ENCODE assay signal across 15 mouse cellular contexts in the genomic region with DNA sequence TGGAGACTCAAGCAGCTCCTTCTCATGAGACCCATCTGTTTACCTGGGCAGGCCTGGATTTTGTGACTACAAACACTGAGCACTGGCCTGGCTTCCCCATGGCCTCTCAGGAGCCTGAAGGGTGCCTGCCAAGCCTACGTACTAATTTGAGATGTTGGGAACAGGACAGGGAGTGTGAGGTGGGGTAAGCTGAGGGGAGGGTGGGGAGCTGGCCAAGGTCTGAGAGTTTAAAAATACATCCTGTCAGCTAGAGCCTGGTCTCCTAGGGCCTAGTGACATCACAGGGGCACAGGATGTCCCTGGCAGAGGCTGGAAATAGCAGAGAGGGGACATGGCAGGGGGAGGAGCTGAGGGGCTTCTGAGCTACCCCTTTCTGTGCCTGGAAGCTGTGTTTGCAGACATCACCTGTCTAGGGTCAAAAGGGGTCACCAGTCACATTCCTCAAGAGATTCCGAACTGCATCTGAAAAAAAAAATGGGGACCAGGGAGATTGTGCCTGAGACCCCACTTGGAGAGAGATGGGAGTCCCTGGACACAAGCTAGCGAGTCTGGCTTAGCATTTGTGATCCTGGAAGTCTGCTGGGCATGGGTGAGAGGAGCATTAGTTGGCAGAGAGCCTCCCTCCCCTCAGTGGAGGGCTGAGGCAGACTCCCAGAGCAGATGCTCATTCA. TPM values are rescaled to one million over a fixed set of nuclear protein-coding genes. Genes with fewer than 3 reads are reported as not detected.
DNase-seq lines count a peak whose midpoint lies in the region; ATAC-seq and TF ChIP-seq lines count a peak whose summit lies in the region.
"Had no signal": no experiment of that assay in that cellular context is flagged by ENCODE, and none has a peak within 500 bp of the region (broad histone marks: within the 10 kb centered on the region; RNA-seq: fewer than 3 reads in every experiment).

No protein-coding gene starts in this region.

- no peak overlapping the region for H3K4me3 ChIP-seq in brown adipose tissue, adult 24 weeks (ENCODE audit: insufficient read depth, low read depth, low read length)
- H3K4me3 ChIP-seq in heart, embryonic 15.5 days, result no peak overlapping the region
- H3K4me3 ChIP-seq in forebrain, embryonic 10.5 days, result no peak overlapping the region
- H3K4me3 ChIP-seq in thymus, adult 2 months (ENCODE audit: control insufficient read depth, insufficient read depth, low read length), result no peak overlapping the region
- H3K4me3 ChIP-seq: embryonic facial prominence, embryonic 13.5 days; limb, embryonic 12.5 days; megakaryocyte, embryonic 14.5 days had no signal

- H3K9me3 ChIP-seq in heart, embryonic 15.5 days (replicated peaks), result no peaks in the 10 kb centered on the region
- no peaks in the 10 kb centered on the region for H3K9me3 ChIP-seq in forebrain, embryonic 10.5 days
- H3K9me3 ChIP-seq: embryonic facial prominence, embryonic 13.5 days; limb, embryonic 12.5 days; megakaryocyte, embryonic 14.5 days had no signal

- H3K27ac ChIP-seq in brown adipose tissue, adult 24 weeks (replicated peaks; ENCODE audit: low read depth, low read length), result peak overlapping the region; percentile 92
- H3K27ac ChIP-seq in heart, embryonic 15.5 days, result peak overlapping the region; percentile 83
- H3K27ac ChIP-seq in forebrain, embryonic 10.5 days, result no peak overlapping the region
- no peak overlapping the region for H3K27ac ChIP-seq in thymus, adult 2 months (ENCODE audit: control insufficient read depth, insufficient read depth, low read length)
- H3K27ac ChIP-seq: embryonic facial prominence, embryonic 13.5 days; limb, embryonic 12.5 days had no signal

- no peak overlapping the region for H3K9ac ChIP-seq in heart, embryonic 15.5 days
- H3K9ac ChIP-seq: limb, embryonic 12.5 days had no signal

- WGBS in heart, embryonic 15.5 days, result 42% methylated on average over 3 of the region's 3 CpGs
- 61% methylated on average over 3 of the region's 3 CpGs for WGBS in forebrain, embryonic 10.5 days
- 96% methylated on average over 3 of the region's 3 CpGs for WGBS in thymus, adult 2 months

- ATAC-seq in heart, embryonic 15.5 days (replicated peaks; ENCODE audit: insufficient number of reproducible peaks, insufficient read depth, low FRiP score, low read depth), result peak; percentile 66
- ATAC-seq: activated CD4-positive, CD25-positive, alpha-beta regulatory T cell, adult 4 months; forebrain, embryonic 16.5 days had no signal

- no peak for TF ChIP-seq CTCF in thymus, adult 2 months (IDR thresholded peaks at IDR 0.05; ENCODE audit: borderline replicate concordance, control insufficient read depth, extremely low read depth, insufficient read depth, low read length, poor library complexity)

- peak; percentile 89 for DNase-seq in gastrocnemius, adult 18-20 months (ENCODE audit: low spot score)
- no peak for DNase-seq in gastrocnemius, postnatal 4 days (ENCODE audit: low spot score in 2 of 2)
- peak; percentile 73 to 87 for DNase-seq in gastrocnemius, adult 8-10 months (ENCODE audit: low spot score in 2 of 2)
- no peak for DNase-seq in forebrain, embryonic 10.5 days (ENCODE audit: extremely low spot score, low spot score)
- DNase-seq in frontal cortex, postnatal 25 days (ENCODE audit: low spot score in 2 of 2), result no peak
- DNase-seq in thymus, adult 2 months, result no peak
- DNase-seq: lung, adult 2 months; thymus, postnatal 36 days had no signal

- peaks cover 6% of the 10 kb centered on the region; the same call in 1 of the 2 replicates for H3K4me1 ChIP-seq in brown adipose tissue, adult 24 weeks (ENCODE audit: control insufficient read depth, insufficient read depth, insufficient read length, low read length)
- peaks cover 69% of the 10 kb centered on the region for H3K4me1 ChIP-seq in heart, embryonic 15.5 days (replicated peaks)
- peaks cover 52% of the 10 kb centered on the region for H3K4me1 ChIP-seq in forebrain, embryonic 10.5 days
- peaks cover 13% of the 10 kb centered on the region for H3K4me1 ChIP-seq in thymus, adult 2 months (replicated peaks; ENCODE audit: control insufficient read depth, insufficient read depth, low read length)

- TF ChIP-seq POLR2A in thymus, adult 2 months (IDR thresholded peaks at IDR 0.05; ENCODE audit: control insufficient read depth, extremely low read depth, insufficient read depth, low read length, poor library complexity), result no peak

- H3K36me3 ChIP-seq in heart, embryonic 15.5 days, result no peaks in the 10 kb centered on the region
- H3K36me3 ChIP-seq in forebrain, embryonic 10.5 days (replicated peaks), result no peaks in the 10 kb centered on the region
- no peaks in the 10 kb centered on the region for H3K36me3 ChIP-seq in thymus, adult 2 months (ENCODE audit: control insufficient read depth, insufficient read depth, low read length)
- H3K36me3 ChIP-seq: embryonic facial prominence, embryonic 13.5 days; limb, embryonic 12.5 days had no signal

- H3K27me3 ChIP-seq in heart, embryonic 15.5 days, result no peaks in the 10 kb centered on the region
- H3K27me3 ChIP-seq in forebrain, embryonic 10.5 days (ENCODE audit: poor library complexity, severe bottlenecking), result peaks cover 41% of the 10 kb centered on the region
- H3K27me3 ChIP-seq in thymus, adult 2 months (ENCODE audit: control insufficient read depth, insufficient read depth, low read length), result no peaks in the 10 kb centered on the region
- H3K27me3 ChIP-seq: embryonic facial prominence, embryonic 13.5 days had no signal

- no peak overlapping the region; the same call in 1 of the 2 replicates for H3K4me2 ChIP-seq in heart, embryonic 15.5 days
- H3K4me2 ChIP-seq: embryonic facial prominence, embryonic 13.5 days; limb, embryonic 12.5 days had no signal

RNA-seq across cellular contexts. Expression of gene Tob2, which starts 24.3 kb away (rescaled TPM):
- total RNA-seq in gastrocnemius, adult 18-20 months (2021), result 100 to 1,000 TPM in 1 of 2 experiments, 10 to 100 TPM in 1; 89.1 to 174 TPM
- total RNA-seq in gastrocnemius, postnatal 4 days (2021), result 10 to 100 TPM; 34.5 to 44.1 TPM
- 79.0 and 87.4 TPM in 2 replicates for polyA plus RNA-seq in brown adipose tissue, adult 24 weeks (2012; ENCODE audit: insufficient read depth, insufficient read length, missing spikeins)
- total RNA-seq in gastrocnemius, adult 8-10 months (2022), result 100 to 1,000 TPM; 111 to 127 (median 125) TPM
- polyA plus RNA-seq in heart, embryonic 15.5 days (2015; fragmentation: Nextera tagmentation; extraction: Ambion mirVana), result 15.8 and 17.6 TPM in 2 replicates
- 20.1 and 20.3 TPM in 2 replicates for polyA plus RNA-seq in forebrain, embryonic 10.5 days (2016; fragmentation: Nextera tagmentation; extraction: Ambion mirVana)
- polyA plus RNA-seq in thymus, adult 2 months (2012; rRNA removed), result 64.6 and 76.1 TPM in 2 replicates

RNA-seq across cellular contexts. Expression of gene Tef, which starts 32.1 kb away (rescaled TPM):
- 100 to 1,000 TPM; 124 to 160 TPM for total RNA-seq in gastrocnemius, adult 18-20 months (2021)
- total RNA-seq in gastrocnemius, postnatal 4 days (2021), result 100 to 1,000 TPM; 112 to 117 TPM
- 33.0 and 53.3 TPM in 2 replicates for polyA plus RNA-seq in brown adipose tissue, adult 24 weeks (2012; ENCODE audit: insufficient read depth, insufficient read length, missing spikeins)
- 100 to 1,000 TPM; 191 to 229 (median 196) TPM for total RNA-seq in gastrocnemius, adult 8-10 months (2022)
- 22.9 and 25.9 TPM in 2 replicates for polyA plus RNA-seq in heart, embryonic 15.5 days (2015; fragmentation: Nextera tagmentation; extraction: Ambion mirVana)
- 13.5 and 13.7 TPM in 2 replicates for polyA plus RNA-seq in forebrain, embryonic 10.5 days (2016; fragmentation: Nextera tagmentation; extraction: Ambion mirVana)
- 29.3 and 34.6 TPM in 2 replicates for polyA plus RNA-seq in thymus, adult 2 months (2012; rRNA removed)

RNA-seq across cellular contexts. Expression of gene Phf5a, which starts 37.4 kb away (rescaled TPM):
- total RNA-seq in gastrocnemius, adult 18-20 months (2021), result 10 to 100 TPM; 35.5 to 35.7 TPM
- total RNA-seq in gastrocnemius, postnatal 4 days (2021), result 10 to 100 TPM; 48.9 to 55.8 TPM
- 42.4 and 46.3 TPM in 2 replicates for polyA plus RNA-seq in brown adipose tissue, adult 24 weeks (2012; ENCODE audit: insufficient read depth, insufficient read length, missing spikeins)
- total RNA-seq in gastrocnemius, adult 8-10 months (2022), result 10 to 100 TPM; 39.0 to 44.3 (median 39.3) TPM
- 70.5 and 97.6 TPM in 2 replicates for polyA plus RNA-seq in heart, embryonic 15.5 days (2015; fragmentation: Nextera tagmentation; extraction: Ambion mirVana)
- polyA plus RNA-seq in forebrain, embryonic 10.5 days (2016; fragmentation: Nextera tagmentation; extraction: Ambion mirVana), result 255 and 271 TPM in 2 replicates
- 71.7 and 87.9 TPM in 2 replicates for polyA plus RNA-seq in thymus, adult 2 months (2012; rRNA removed)

RNA-seq across cellular contexts. Expression of gene Aco2, which starts 37.8 kb away (rescaled TPM):
- total RNA-seq in gastrocnemius, adult 18-20 months (2021), result 1,000 to 10,000 TPM; 1,165 to 1,199 TPM
- total RNA-seq in gastrocnemius, postnatal 4 days (2021), result 100 to 1,000 TPM; 650 to 720 TPM
- 3,633 and 4,102 TPM in 2 replicates for polyA plus RNA-seq in brown adipose tissue, adult 24 weeks (2012; ENCODE audit: insufficient read depth, insufficient read length, missing spikeins)
- total RNA-seq in gastrocnemius, adult 8-10 months (2022), result 1,000 to 10,000 TPM; 1,068 to 1,166 (median 1,137) TPM
- polyA plus RNA-seq in heart, embryonic 15.5 days (2015; fragmentation: Nextera tagmentation; extraction: Ambion mirVana), result 610 and 636 TPM in 2 replicates
- 147 and 148 TPM in 2 replicates for polyA plus RNA-seq in forebrain, embryonic 10.5 days (2016; fragmentation: Nextera tagmentation; extraction: Ambion mirVana)
- polyA plus RNA-seq in thymus, adult 2 months (2012; rRNA removed), result 342 and 377 TPM in 2 replicates

Comparison
In these comparisons a context has a peak if more than half of its experiments do, and no peak if none do; other contexts are left out.
1. DNase-seq: peak in gastrocnemius, adult 18-20 months (single experiment) and gastrocnemius, adult 8-10 months (2 of 2); none in gastrocnemius, postnatal 4 days (0 of 2), forebrain, embryonic 10.5 days (single experiment), frontal cortex, postnatal 25 days (0 of 2) and thymus, adult 2 months (single experiment).
2. H3K27ac ChIP-seq: peak in brown adipose tissue, adult 24 weeks (single experiment) and heart, embryonic 15.5 days (single experiment); none in forebrain, embryonic 10.5 days (single experiment) and thymus, adult 2 months (single experiment).